Mouse (Mus musculus) brain, embryonic 14.5 days (tissue): ENCODE results near the gene Hpse2.

Experiments used
- CTCF ChIP-seq: fragments of 200-500 bp; IDR thresholded peaks from 2 replicates; pipeline ENCODE4 v1.5.1; 2012; ENCODE audit warnings: inconsistent platforms, mild to moderate bottlenecking, moderate library complexity, borderline replicate concordance; ENCODE audit not compliant: insufficient read depth, insufficient read length; ENCODE audit errors: extremely low read depth
- POLR2A ChIP-seq: fragments of 200-500 bp; IDR thresholded peaks from 2 replicates; pipeline ENCODE4 v1.6.1; 2012; ENCODE audit warnings: mild to moderate bottlenecking, inconsistent platforms, borderline replicate concordance; ENCODE audit not compliant: poor library complexity, insufficient read depth, insufficient read length, severe bottlenecking; ENCODE audit errors: extremely low read depth

DNA sequence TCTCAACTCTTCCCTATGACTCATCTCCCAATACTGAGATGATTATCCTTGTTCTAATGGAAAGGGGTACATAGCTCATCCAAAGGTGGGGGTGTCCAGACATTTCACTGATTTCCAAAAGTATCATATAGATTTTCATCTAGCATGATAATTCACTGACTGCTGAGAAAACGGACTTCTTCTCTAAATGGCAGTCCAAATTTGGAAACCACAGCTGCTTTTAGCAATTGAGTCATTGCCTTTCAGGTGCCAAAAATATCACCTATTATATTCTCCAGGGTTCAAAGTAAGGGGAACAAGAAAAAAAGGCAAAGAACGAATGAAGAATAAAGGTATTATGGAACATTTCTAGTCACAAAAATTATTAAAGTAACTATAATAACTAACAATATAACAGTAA, 459.9 kb downstream of the Hpse2 start:
- TF ChIP-seq POLR2A: no peak
- no peak for TF ChIP-seq CTCF
